Mouse (Mus musculus) B cell, adult 2 months (primary cell): ENCODE measurements around the gene H2-Ab1.

Experiments
- DNase-seq, 2 experiments: peaks; one replicate each; pipeline ENCODE4 v3.0.0; 2022

H2-Ab1 gene

DNA sequence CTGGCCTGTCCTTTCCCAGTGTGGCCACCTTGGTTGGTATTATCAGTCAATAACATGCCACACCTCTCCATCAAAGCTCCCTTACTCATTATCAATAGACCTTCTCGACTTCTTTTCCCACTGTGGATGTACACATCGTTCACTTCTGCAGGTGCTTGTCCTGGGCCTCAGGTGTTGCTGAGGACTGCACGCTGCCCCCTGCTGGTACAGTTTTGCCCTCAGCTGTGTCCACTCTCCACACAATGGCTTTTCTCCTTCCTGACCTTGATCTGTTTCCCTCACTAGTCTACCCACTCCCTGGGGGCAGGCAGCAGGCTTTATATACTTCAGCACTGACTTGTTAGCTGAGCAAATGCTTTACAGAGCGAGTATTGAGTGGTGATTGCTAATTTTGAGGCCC lies 28.4 kb downstream of the H2-Ab1 start:
- DNase-seq: peak; percentile 87 to 88

DNA sequence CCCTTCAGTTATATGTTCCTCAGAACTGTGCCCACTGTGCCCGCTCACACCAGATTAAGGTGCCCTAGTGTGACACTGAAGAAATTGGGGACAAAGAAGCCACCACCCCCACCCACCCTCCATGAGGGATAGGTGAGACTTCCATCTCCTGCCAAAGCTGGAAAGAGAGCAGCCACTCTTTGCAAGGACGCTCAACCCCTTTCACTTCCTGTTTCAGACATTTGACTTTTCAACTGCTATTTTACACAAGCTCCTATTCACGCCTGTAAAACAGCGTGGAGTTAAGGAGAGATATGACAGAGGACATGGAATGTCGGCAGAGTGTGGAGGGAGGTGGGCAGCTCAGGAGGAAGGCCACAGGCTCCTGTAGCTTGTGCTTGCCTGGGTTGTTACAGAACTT lies 29.0 kb downstream of the H2-Ab1 start:
- peak; percentile 65 to 69 for DNase-seq

DNA sequence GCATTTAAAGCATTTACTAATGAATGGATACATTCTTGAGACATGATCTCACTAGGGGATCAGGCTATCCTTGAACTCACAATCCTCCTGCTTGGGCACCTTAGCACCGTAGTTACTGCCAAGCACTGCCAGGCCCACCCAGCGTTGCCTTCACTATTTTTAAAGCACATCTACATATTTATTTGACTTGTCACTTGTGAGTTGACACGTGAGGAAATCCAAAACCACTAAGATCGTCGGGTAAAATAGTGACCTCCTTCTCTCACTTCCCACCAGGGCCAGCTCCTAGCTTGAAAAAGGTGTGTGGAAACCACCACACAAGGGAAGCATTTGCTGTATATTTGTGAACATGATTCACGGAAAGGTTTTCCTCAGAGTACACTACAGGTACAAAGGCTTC lies 29.5 kb downstream of the H2-Ab1 start:
- DNase-seq: peak; percentile 71 to 73

DNA sequence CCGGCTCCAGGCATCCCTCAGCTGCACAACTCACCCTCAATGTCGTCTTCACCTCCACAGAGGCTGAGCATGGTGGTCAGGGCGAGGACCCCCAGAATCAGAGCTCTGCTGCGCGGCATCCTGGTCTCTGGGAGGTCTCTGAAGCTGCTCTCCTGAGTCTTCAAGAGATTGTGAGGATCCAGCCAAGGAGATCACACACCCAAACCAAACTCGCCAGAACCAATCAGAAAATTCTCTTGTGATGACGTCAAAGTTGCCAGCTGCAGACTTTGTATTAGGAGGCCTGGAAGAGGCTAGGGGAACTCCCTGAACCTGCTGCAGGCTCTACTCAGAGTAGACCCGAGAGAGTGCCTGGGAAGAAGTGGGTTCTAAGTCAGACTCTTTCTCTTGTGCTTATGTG lies 30.2 kb downstream of the H2-Ab1 start, which contains the start of gene H2-Aa:
Gene H2-Aa (minus strand): TSS at position 176 of the 400 bp plus-strand sequence.
- DNase-seq: peak; percentile 96

DNA sequence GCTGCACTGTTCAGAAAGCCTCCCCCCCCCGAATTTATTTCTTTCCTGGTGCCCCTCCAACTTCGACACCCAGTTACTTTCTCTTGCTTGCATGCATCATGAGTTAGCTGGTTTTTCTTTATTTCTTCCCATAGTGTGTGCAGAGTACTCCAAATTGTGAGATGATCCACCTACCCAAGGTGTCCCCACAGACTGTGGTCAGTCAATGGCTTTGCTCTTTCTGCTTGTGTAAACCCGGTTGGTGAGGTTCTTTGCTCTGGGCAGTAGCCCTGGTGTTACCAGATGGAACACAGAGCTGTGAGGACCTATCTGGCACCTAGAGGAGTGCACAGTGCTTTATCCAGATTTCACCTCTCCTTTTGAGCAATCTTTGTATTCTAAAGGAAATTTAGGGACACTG lies 30.6 kb downstream of the H2-Ab1 start:
- DNase-seq: peak; percentile 65 to 71

DNA sequence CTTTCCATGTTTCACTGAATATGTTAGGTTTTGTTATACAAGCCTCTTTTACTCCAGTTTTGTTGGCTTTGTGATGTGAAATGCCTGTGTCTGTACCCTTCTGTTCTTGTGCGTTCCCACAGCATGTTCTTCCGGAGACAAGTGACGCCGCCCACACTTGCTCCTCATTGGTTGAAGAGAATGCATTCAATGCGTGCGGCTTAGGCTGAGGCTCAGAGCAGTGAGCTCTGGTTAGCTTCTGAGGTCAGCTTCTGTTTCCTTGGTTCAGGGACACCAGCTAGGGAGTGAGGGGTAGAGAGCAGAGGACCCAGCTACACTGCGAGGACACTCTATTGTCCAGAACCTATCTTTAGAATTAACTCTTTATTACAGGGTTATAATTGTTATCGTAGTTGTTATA lies 34.1 kb downstream of the H2-Ab1 start:
- DNase-seq: peak; percentile 93 to 95

DNA sequence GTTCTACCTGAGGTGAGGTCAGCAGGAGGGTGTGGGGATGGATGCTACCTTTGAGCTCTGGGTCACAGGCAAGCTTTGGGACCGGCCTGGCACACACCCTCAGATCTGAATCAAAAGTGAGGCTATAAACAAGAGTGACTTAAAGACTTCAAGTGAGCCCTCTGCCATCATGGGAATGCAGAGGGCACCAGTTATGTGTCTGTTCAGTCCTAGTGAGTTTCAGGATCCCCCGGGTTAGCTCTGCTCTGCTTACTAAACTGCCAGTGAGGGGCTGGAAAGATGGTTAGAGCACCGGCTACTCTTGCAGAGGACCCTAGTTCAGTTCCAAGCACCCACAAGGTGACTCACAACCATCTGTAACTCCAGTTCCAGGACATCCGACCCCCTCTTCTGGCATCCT lies 35.1 kb downstream of the H2-Ab1 start:
- DNase-seq: peak in 1 of 2 experiments; percentile 52

DNA sequence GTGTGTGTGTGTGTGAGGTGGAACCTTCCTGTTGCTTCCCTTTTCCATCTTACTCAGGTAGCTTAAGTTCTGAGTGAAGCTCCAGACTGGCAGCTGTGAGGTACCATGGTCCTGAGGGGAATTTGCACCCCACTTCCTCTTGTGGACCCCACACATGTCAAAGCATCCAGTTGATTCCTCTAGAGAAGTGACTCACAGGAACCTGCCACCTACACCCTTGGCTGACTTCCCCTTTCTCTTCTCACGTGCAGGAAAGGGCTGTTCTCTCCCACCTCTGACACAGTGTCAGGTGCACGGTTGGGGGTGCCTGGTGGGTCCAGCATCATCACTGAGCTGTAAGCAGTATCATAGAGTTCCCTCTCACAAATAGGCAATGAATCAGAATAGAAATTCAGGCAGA lies 36.0 kb downstream of the H2-Ab1 start:
- DNase-seq: peak; percentile 92 to 96

DNA sequence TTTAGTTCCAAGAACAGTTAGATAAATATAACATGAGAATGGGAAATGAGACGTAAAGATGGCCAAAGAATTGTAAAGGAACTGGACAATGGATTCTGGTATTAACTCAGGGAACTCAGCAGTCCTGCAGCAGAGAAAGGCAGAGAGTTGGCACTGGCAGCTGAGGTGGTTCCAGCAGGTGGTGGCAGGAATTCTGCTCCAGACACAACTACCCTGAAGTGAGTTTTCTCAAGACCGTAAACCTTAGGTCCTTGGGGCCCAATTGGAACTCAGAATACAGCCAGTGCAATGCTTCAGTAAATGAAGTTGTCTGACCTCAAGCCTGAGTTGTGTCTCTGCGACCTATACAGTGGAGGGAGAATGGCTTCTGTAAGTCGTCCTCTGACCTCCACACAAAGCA lies 36.8 kb downstream of the H2-Ab1 start:
- peak; percentile 51 to 55 for DNase-seq

DNA sequence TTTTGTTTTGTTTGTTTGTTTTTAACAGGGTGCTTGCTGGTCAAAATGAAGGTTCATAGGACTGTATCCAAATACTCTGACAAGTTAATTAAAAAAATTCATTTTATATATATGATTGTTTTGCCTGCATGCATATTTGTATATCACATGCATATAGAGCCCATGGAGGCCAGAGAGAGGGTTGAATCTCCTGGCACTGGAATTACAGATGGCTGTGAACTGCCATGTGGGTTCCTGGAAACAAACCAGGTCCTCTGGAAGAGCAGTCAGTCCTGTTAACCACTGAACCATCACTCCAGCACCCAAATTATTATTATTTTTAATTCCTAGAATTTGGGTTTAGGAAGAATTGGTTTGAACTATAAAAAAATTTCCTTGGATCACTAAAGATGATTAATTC lies 37.8 kb downstream of the H2-Ab1 start:
- peak; percentile 61 for DNase-seq

DNA sequence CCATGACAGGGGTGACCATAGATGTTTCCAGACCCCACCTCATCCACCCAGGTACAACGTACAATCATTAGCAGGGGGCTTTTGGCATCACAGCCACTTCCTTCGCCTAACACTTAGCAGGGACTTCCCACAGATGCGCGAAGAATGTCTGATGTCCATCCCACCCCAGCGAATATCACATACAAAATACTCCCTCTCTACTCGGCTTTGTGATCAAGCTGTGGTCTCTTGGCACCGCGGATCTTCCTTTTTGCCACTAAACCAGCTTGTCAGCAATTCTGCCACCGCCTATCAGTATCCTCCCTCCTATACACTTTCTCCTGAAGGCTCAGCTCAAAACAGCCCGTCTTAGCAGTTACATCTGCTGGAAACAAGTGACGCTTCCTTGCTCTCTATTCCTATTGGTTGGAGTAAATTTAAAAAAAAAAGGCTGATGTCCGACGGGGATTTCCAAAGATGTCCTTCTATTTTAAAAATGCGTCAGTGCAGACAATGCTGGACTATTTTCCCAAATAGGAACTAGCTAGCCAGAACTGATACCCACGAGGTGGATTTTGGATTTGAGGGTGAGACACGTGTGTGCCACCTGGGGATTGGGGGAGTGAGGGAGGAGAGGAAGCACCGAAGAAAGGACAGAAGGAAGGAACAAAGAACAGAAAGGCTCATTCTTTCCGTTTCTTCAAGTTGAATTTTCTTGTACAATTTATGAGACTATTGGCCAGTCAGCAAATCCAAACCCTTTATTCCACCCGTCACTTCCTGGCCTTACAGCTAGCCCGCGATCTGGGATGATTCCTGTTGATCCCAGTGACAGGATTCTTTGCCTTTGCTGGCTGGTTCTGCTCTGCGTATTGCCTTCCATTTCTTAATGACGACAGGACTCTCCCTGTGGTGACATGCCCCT lies 38.7 kb downstream of the H2-Ab1 start:
- peak; percentile 89 to 90 for DNase-seq

DNA sequence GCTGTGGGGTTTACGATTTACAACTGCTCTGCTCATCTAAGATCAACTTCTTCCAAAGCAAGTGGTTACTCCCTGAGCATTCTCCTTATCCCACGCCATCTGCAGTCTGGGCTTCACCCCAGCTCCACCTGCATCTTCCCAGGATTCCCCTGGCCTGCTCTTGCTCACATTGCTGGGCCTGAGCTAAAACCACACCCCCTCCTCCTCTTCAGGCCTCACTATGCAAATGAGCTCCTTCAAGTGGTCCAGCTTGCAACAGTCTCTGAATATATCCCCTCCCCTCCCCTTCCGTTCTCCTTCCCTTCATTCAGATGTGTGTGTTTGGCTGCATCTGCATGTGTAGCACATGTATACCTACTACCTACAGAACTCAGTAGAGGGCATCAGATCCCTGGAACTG lies 41.9 kb downstream of the H2-Ab1 start:
- peak; percentile 77 to 78 for DNase-seq

DNA sequence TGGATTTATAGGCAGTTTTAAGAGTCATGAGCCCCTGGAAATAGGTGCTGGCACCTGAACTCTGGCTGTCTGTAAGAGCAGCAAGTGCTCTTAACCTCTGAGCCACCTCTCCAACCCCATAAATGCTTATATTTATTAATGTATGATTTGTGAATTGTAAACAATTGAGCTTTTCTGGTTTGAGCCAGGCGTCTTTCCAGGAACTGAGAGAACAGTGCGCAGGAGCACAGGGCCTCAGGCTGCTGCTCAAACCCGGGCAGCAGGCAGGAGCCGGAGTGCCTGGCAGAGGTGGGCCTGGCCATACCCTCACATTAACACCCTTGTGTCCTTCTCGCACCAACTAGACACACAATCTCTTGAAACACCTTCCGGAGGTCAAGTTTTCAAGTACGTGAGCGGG lies 42.6 kb downstream of the H2-Ab1 start:
- DNase-seq: peak; percentile 42 to 48

DNA sequence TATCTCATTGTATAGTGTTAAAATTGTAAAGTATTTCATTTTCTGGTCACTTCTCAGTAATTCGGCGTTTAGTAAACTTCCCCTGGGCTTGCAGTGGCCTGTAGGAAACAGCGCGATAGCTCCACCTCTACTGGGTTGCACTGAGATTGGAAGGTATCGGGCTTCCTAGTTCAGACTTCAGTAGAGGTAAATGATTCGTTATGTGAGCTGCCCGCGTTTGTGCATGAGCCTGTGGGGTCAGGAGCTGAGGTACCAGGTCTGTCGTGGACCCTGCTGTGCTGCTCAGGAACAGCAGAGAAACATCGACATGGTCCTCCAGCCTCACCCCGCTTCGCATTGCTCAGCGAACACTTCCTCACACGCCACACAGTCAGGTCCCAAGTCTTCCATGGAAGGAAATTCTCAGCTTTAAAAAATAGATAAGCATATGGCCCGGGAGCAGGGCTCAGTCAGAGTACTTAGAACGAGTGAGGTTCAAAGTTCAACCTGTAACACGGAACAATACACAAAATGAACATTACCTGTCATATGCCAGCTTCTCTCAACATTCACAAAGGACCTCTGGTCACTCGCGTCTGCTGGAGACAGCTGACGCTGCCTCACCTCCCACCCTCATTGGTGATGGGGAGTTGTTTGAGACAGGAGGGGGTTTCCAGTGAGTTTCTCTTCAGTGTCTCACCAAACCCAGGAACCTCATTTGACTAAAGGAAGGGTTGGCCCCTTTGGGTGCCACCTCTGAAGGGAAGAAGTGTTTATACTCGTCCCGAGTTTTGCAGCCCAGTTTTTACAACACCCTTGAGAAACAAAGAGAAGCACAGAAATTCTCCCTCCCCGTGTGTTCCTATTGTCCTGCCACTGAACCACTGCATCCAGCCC lies 43.4 kb downstream of the H2-Ab1 start:
- DNase-seq: peak; percentile 91 to 94

DNA sequence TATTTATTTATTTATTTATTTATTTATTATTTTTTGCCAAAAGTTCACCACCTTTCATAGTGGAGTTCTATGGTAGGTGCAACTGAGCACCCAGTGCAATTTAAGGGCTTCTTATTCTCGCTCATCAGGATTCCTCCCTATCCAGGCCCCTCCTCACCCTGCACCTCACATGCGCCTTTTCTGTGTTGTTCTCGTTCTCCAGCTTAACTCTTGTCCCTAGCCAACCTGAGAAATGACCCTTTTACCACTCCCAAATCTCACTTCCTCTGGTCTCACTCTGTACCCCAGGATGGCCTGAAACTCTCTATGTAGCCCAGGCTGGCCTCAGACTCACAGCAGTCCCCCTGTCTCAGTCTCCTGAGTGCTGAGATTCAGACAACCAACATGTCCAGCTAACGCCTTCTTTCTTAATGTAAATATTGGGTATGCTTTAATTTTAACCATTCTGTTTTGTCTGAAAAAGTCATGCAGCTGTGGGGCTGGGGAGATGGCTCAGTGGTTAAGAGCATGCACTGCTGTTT lies 44.2 kb downstream of the H2-Ab1 start:
- peak; percentile 60 to 66 for DNase-seq

DNA sequence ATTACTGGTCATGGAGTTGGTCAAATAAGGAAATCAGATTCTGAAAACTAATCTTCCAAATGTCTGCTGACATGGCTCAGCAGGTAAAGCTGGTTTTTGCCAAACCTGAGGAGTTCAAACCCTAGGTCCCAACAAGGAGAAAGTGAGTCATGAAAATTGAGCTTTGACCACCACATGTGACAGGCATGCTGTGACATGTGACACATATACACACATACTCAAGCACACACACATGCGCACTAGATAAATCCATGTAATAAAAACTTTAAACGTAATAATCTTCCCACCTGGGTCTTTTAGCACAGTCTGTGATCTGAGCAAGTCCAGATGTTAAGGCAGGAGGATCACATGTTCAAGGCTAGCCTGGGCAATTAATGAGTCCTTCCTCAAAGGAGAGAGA lies 46.3 kb downstream of the H2-Ab1 start:
- peak in 1 of 2 experiments; percentile 34 for DNase-seq

DNA sequence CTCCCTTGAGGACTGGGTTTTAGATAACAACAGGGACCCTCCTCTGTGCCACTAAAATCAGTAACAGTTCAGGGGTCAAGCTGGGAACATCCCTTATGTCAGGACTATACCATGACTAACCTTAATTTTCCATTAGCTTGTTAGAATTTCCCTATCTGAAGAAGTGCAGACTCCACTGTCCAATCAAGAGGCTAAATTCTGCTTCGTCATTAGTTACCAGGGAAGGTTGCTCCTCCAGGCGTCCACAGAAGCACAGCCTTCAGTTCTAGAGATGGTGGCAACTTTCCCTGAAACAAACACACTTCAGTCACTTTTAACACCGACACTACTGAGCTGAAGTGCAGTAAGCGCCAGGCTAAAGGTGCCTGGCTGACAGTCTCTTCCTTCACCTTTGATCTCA lies 47.3 kb downstream of the H2-Ab1 start:
- DNase-seq: peak; percentile 86 to 89

DNA sequence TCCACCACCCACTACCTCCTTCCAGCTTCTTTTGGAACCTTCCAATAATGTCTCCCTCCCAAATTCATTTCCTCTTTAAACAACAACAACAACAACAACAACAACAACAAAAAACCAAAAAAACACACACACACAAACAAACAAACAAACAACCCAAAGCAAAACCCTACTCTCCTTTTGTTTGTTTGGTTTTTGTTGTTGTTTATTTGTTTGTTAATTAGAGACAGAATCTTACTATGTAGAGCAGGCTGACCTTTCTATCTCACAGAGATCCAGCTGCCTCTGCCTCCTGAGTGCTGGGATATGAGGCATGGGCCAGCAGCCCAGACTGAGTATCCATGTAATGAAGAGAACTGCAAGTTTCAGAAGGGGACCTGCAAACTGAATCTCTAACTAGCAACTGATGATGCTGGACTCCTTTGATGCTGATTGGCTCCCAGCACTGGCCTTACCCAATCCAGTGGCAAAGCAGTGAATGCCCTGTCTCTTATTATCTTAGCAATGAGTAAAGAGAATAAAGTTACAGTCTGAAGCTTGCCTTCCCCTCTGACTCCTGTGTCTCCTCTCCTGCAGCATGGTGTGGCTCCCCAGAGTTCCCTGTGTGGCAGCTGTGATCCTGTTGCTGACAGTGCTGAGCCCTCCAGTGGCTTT lies 48.0 kb downstream of the H2-Ab1 start, which contains the start of gene H2-Eb1:
Gene H2-Eb1 (plus strand): TSS at position 488 of the 651 bp plus-strand sequence.
- peak; percentile 91 to 95 for DNase-seq

DNA sequence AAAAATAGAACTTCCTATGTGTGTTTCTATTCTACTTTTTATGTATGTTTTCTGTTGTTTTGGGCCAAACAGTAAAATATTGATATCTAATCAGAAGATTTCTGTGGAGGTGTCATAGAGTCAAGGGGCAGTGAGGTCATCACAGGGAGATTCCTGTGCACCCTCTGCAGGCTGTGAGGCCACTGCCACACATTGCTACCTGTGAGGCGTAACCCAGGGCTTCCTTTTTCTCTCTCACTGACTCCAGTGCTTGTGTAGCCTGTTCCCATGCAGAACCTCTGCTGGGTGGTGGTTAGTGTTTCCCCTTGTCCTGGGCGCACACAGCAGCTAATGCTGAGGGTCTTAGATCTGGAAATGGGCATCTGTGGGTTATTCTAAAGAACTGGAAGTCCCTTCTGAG lies 48.9 kb downstream of the H2-Ab1 start:
- peak; percentile 77 to 79 for DNase-seq

DNA sequence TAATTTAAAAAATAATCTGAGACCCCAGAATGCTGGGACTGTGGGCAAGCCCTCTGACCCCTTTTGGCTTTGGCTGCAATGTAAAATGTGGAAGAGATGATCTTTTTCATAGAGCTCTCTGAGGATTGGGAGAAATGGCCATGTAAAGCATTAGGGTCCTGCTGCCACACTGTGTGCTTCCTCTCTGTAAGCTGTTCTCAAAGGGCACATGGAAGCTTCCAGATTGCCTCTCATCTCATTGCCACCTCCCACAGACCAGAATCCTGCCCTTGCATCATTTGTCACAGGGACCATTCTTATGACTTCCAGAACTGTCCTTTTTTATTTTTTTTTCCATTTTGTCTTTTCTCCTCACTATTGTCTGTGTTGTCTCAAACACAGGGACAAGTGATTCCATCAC lies 49.7 kb downstream of the H2-Ab1 start:
- DNase-seq: peak; percentile 53

DNA sequence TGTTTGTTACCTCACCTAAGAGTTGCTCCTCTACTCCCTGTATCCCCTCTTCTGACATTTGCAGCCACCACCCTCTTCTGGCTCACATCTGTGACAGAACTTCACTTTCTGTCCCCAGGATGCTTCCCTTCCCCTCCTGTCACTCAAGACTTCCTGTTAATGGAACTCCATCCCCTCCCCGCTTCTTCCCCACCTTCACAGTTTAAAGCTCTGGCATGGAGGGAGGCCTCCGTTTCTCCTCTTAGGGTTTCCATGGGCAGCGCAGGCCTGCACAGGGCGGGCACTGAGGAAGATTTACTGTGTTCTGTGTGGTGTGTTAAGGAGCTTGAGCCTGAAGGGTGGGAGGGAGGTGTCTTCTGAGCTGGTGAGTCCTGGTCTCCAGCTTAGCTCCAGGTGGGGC lies 50.7 kb downstream of the H2-Ab1 start:
- peak; percentile 56 to 63 for DNase-seq

DNA sequence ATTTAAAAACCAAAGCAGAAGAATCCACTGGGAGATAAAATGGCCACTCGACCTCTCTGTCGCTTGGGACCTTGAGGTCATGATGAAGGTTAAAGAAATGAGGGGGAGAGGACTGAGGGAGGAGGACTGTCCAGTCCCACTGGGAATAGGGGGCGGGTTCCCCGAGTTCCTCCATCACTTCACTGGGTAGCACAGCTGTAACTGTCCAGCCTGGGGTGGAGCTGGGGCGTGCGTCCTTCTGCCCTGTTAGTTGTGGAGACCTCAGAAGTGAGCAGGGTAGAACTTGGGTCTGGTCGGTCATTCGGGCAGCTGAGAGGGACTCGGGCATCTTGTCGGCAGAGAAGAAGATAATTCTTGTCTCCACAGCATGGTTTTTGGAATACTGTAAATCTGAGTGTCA lies 51.7 kb downstream of the H2-Ab1 start:
- peak; percentile 42 to 53 for DNase-seq
